Mouse (Mus musculus) CH12.LX (cell line): ENCODE measurements around the gene Trdn.

Source experiments
- CTCF ChIP-seq, 2 experiments: IDR thresholded peaks in 1 of 2; conservative IDR thresholded peaks in 1 of 2; 2 replicates each; pipeline ENCODE4 v1.5.1; 2011 to 2012; ENCODE audit warnings: low read depth in 2 of 2, low read length in 2 of 2, improper control_type of control experiment in 1 of 2, inconsistent platforms in 1 of 2, mild to moderate bottlenecking in 1 of 2, moderate library complexity in 1 of 2
- EP300 ChIP-seq: IDR thresholded peaks from 2 replicates; pipeline ENCODE4 v1.6.1; 2011; ENCODE audit warnings: low read length, improper control_type of control experiment
- ZNF384 ChIP-seq: IDR thresholded peaks from 2 replicates; pipeline ENCODE4 v1.6.1; 2012; ENCODE audit warnings: low read depth, low read length, improper control_type of control experiment, inconsistent platforms

DNA sequence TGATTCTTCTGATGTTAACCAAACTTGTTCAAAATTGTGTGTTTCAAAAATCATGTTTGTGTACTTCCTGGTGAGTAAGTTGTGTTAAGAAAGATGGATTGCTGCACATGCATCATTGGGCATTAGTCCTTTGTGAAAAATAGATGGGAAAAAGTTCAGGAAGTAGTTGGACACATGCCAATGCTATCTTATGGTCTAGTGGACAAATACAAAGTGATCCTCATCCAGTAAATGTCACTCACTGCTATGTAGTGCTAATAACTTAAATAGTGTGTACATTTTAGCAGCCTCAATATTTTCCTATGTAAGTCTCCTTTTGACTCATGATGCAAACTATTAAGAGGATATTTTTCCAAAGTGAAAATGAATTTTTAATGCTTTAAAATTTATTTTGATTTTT lies 27.6 kb downstream of the Trdn start:
- TF ChIP-seq ZNF384 (no peak), CTCF (conservative IDR thresholded peaks at IDR 0.05 in 1 of 2, IDR thresholded peaks at IDR 0.05 in 1 of 2; ENCODE audit: low read depth in 2 of 2, low read length in 2 of 2) (no peak), EP300 (no peak)
